Mouse (Mus musculus) ES-E14 (cell line): ENCODE results near the gene Myo3b.

ENCODE experiments used
- CHD2 ChIP-seq: IDR thresholded peaks from 2 replicates; pipeline ENCODE4 v1.6.1; 2014; ENCODE audit warnings: mild to moderate bottlenecking, low read depth, low read length, inconsistent platforms
- HCFC1 ChIP-seq: IDR thresholded peaks from 2 replicates; pipeline ENCODE4 v1.6.1; 2012; ENCODE audit warnings: low read length, inconsistent platforms, borderline replicate concordance; ENCODE audit not compliant: insufficient read depth
- MAFK ChIP-seq: IDR thresholded peaks from 2 replicates; pipeline ENCODE4 v1.6.1; 2014; ENCODE audit warnings: mild to moderate bottlenecking, low read depth, low read length, inconsistent platforms; ENCODE audit not compliant: insufficient read depth
- ZC3H11A ChIP-seq: IDR thresholded peaks from 2 replicates; pipeline ENCODE4 v1.6.1; 2012; ENCODE audit warnings: low read depth, mild to moderate bottlenecking, inconsistent platforms, low read length, borderline replicate concordance

DNA sequence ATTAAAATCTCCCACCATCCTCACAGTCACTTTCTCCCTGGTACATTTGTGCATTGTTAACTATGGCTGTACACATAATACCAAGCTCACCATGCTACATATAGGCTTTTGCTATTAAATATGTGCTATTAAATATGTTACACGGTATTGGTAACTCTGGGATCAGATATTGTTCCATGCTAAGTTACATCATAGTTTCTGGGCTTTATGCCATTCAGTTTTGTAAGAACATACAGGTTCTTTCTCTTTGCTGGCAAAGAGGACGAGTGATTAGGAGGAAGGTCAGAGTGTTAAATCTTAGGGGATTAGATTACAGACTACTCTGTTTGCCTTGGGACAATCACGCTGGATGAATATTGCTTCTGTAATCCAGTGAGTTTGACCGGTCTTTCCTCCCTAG lies 207.1 kb downstream of the Myo3b start:
- TF ChIP-seq HCFC1 = no peak
- no peak for TF ChIP-seq CHD2
- TF ChIP-seq ZC3H11A = no peak
- no peak for TF ChIP-seq MAFK
